Mouse (Mus musculus) mature B cell (primary cell): ENCODE measurements around the gene Psma3.

ENCODE experiments used
- in situ Hi-C: fragments of 300-500 bp; cut with MboI; formaldehyde crosslinking; loops from 2 replicates; pipeline ENCODE4 v1.14.3; 2019

Psma3 gene

DNA sequence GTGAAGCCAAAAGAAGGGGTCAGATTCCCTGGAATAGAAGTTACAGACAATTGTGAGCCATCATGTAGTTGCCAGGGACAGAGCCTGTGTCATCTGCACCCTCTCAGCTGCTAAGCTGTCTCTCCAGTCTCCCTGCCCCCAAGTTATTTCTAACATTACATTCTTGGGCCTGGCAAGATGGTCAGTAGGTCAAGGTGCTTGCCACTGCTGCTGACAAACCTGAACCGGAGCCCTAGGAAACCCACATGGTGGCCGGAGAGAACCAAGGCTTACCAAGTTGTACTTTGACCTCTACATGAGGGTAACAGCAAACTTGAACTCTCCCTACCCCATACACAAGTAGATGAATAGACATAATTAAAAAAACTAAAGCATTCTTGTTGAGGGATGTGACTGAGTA is 70.1 kb downstream of the Psma3 start:
- in situ Hi-C loops: no loop called here
